Mouse (Mus musculus) forebrain, embryonic 15.5 days (tissue): ENCODE results near the gene Rabif. TPM values are rescaled to one million over a fixed set of nuclear protein-coding genes. Genes with fewer than 3 reads are reported as not detected.
A peak's percentile ranks its signal among the peaks of the same experiment; 100 is the strongest.

ENCODE experiments used
- ATAC-seq: fragments of 200-750 bp; cut with Nextera tagmentation; replicated peaks from 2 replicates; pipeline ENCODE4 v1.8.0; 2017; ENCODE audit warnings: mild to moderate bottlenecking, moderate TSS enrichment, moderate library complexity
- H3K27ac ChIP-seq: fragments of 300-500 bp; sonication (generic); replicated peaks from 2 replicates; pipeline ENCODE4 v1.5.1; 2015; ENCODE audit warnings: mild to moderate bottlenecking, inconsistent platforms
- H3K27me3 ChIP-seq: fragments of 300-500 bp; sonication (generic); 2 replicates; pipeline ENCODE4 v1.6.1; 2015; ENCODE audit warnings: inconsistent platforms
- H3K36me3 ChIP-seq: fragments of 300-500 bp; sonication (generic); 2 replicates; pipeline ENCODE4 v1.6.1; 2015; ENCODE audit warnings: mild to moderate bottlenecking, inconsistent platforms
- H3K4me1 ChIP-seq: fragments of 300-500 bp; sonication (generic); 2 replicates; pipeline ENCODE4 v1.6.1; 2015; ENCODE audit warnings: inconsistent platforms
- H3K4me2 ChIP-seq: fragments of 300-500 bp; sonication (generic); replicated peaks from 2 replicates; pipeline ENCODE4 v1.6.1; 2015; ENCODE audit warnings: mild to moderate bottlenecking, inconsistent platforms
- H3K4me3 ChIP-seq: fragments of 300-500 bp; sonication (generic); 2 replicates; pipeline ENCODE4 v1.5.1; 2015; ENCODE audit warnings: mild to moderate bottlenecking, inconsistent platforms
- H3K9ac ChIP-seq: fragments of 300-500 bp; sonication (generic); replicated peaks from 2 replicates; pipeline ENCODE4 v1.6.1; 2015; ENCODE audit warnings: mild to moderate bottlenecking, inconsistent platforms
- H3K9me3 ChIP-seq: fragments of 300-500 bp; sonication (generic); 2 replicates; pipeline ENCODE4 v1.6.1; 2016; ENCODE audit warnings: inconsistent platforms
- WGBS: fragments of 180-500 bp; shearing (Covaris S2); methylation state at CpG from one replicate; pipeline ENCODE4 v1.1.7; 2015; ENCODE audit warnings: mixed read lengths; 5-methylcytosine and 5-hydroxymethylcytosine counted together
- polyA plus RNA-seq: library from polyadenylated mRNA; unstranded; fragments of >200 nt; fragmentation: Nextera tagmentation; extraction: Ambion mirVana; gene quantifications from 2 replicates; pipeline ENCODE4 v1.2.1, GENCODE M21; 2015

Rabif gene
- polyA plus RNA-seq, 1 experiment from 2014 or later, result 55.9 TPM

DNA sequence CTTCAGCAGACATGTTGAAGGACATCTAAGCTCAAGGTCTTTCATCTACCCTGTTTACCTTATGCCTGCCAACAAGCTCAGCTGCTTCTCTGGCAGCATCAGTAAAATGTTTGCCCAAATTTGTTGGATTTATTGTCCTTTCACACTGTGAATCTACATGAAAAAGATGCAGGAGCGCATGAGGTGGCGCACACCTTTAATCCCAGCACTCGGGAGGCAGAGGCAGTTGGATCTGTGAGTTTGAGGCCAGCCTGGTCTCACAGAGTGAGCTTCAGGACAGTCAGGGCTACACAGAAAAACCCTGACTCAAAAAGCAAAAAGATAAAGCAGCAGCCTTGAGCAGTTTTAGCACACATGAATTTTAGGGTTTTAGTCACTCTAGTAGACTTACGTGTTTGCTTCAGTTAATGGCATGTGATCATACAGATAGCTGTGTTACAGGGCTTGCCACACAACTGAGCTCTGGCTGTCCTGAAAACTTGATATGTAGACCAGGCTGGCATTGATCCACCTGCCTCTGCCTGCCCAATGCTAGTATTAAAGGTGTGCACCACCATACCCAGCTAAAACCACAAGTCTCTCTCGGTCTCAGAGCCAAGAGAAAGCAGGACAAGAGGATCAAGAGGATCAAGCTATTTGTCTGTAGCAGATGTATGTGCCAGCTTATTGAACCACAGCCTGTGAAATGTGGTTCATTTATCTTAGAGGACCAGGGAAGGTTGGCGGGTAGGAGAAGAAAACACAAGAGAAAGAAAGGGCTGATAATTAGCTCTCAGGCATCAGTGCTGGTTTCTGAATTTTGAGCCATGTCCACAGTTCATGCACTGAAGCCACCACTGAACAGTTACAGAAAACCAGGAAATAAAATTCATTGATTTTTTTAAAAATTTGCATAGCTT lies 3.3 kb upstream of the Rabif start:
- Histone ChIP-seq H3K4me3 (no peak overlapping the region), H3K27ac (no peak overlapping the region), H3K4me2 (no peak overlapping the region), H3K27me3 (no peaks in the 10 kb centered on the region), H3K4me1 (peaks cover 17% of the 10 kb centered on the region), H3K36me3 (peaks cover 38% of the 10 kb centered on the region), H3K9me3 (no peaks in the 10 kb centered on the region), H3K9ac (no peak overlapping the region)
- no peak for ATAC-seq
- WGBS, result 91% methylated on average over 6 of the region's 6 CpGs

- no peak for ATAC-seq
- Histone ChIP-seq H3K9me3 (no peaks in the 10 kb centered on the region), H3K4me3 (no peak overlapping the region), H3K27me3 (no peaks in the 10 kb centered on the region), H3K27ac (no peak overlapping the region), H3K4me1 (peaks cover 17% of the 10 kb centered on the region), H3K9ac (no peak overlapping the region), H3K36me3 (peaks cover 31% of the 10 kb centered on the region), H3K4me2 (no peak overlapping the region)
- 72% methylated on average over 7 of the region's 7 CpGs for whole genome bisulfite sequencing
These were observed 2.2 kb upstream of the Rabif start for GRCm38 (mm10) chr1:134492276-134492675.

GRCm38 (mm10) chr1:134493496-134493895 lies 952 bp upstream of the Rabif start:
- no peak overlapping the region for H3K4me2 ChIP-seq
- no peak overlapping the region for H3K9ac ChIP-seq
- 75% methylated on average over 2 of the region's 2 CpGs for WGBS
- no peaks in the 10 kb centered on the region for H3K27me3 ChIP-seq
- no peaks in the 10 kb centered on the region for H3K9me3 ChIP-seq
- H3K4me1 ChIP-seq, result peaks cover 17% of the 10 kb centered on the region
- no peak overlapping the region for H3K27ac ChIP-seq
- 0 out of 2 replicates have a peak overlapping the region, but pooled peaks have one; percentile 97 for H3K4me3 ChIP-seq
- peaks cover 21% of the 10 kb centered on the region for H3K36me3 ChIP-seq
- ATAC-seq, result no peak

GRCm38 (mm10) chr1:134493956-134494355 lies 492 bp upstream of the Rabif start:
- Histone ChIP-seq H3K4me1 (peaks cover 17% of the 10 kb centered on the region), H3K27ac (peak overlapping the region; percentile 97), H3K4me3 (peak overlapping the region; percentile 97), H3K36me3 (peaks cover 17% of the 10 kb centered on the region), H3K9ac (peak overlapping the region; percentile 79), H3K9me3 (no peaks in the 10 kb centered on the region), H3K27me3 (no peaks in the 10 kb centered on the region), H3K4me2 (peak overlapping the region; percentile 80)
- WGBS, result 25% methylated on average over 5 of the region's 5 CpGs
- ATAC-seq, result peak; percentile 21; the same call in 1 of the 2 replicates

DNA sequence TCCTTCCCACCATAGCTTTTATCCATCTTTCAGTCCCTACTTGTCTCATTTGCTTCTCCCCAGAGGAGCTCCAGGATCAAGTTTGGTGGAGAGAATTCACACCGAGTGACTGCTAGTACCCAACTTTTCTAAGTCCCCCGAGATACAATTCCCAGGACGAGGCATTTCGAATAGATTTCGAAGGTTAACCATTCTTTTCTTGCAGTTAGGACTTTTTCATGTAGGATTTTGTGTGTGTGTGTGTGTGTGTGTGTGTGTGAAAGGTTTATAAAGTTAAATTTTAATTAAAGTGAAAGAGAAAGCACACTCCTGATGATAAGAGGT lies 730 bp downstream of the Rabif start:
- H3K4me1 ChIP-seq, result peaks cover 17% of the 10 kb centered on the region
- peak overlapping the region; percentile 97 for H3K4me3 ChIP-seq
- no peaks in the 10 kb centered on the region for H3K27me3 ChIP-seq
- ATAC-seq, result no peak
- 19% methylated on average over 5 of the region's 5 CpGs for WGBS
- peak overlapping the region; percentile 79 for H3K9ac ChIP-seq
- H3K27ac ChIP-seq, result peak overlapping the region; percentile 97
- H3K9me3 ChIP-seq, result no peaks in the 10 kb centered on the region
- peak overlapping the region; percentile 80 for H3K4me2 ChIP-seq
- peaks cover 8% of the 10 kb centered on the region for H3K36me3 ChIP-seq

- Histone ChIP-seq H3K9ac (0 out of 2 replicates have a peak overlapping the region, but pooled peaks have one; percentile 15), H3K4me3 (no peak overlapping the region), H3K4me1 (peaks cover 17% of the 10 kb centered on the region), H3K36me3 (0 out of 2 replicates have a peak, but pooled peaks cover 5% of the 10 kb centered on the region), H3K4me2 (no peak overlapping the region), H3K9me3 (no peaks in the 10 kb centered on the region), H3K27me3 (no peaks in the 10 kb centered on the region), H3K27ac (no peak overlapping the region)
- ATAC-seq, result no peak
- 89% methylated on average over 10 of the region's 10 CpGs for WGBS
These were observed 1.5 kb downstream of the Rabif start for GRCm38 (mm10) chr1:134495991-134496390.

DNA sequence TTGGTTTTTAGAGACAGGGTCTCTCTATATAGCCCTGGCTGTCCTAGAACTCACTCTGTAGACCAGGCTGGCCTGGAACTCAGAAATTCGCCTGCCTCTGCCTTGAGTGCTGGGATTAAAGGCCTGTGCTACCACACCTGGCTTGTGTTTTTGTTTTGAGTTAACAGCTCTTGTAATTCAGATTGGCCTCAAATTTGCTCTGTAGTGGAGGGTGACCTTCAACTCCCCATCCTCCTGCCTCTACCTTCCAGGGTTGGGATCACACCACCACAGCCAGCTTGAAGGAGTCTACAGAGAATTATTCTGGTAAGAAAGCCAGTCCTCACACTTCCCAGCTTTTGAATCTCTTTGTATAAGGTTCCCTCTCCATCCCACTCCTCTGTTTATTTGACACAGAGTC lies 6.5 kb downstream of the Rabif start:
- no peak overlapping the region for H3K9ac ChIP-seq
- no peak overlapping the region for H3K4me3 ChIP-seq
- H3K4me1 ChIP-seq, result peaks cover 3% of the 10 kb centered on the region; the same call in 1 of the 2 replicates
- H3K27me3 ChIP-seq, result no peaks in the 10 kb centered on the region
- WGBS, result 100% methylated on average over 1 of the region's 1 CpGs
- H3K4me2 ChIP-seq, result no peak overlapping the region
- no peak overlapping the region for H3K27ac ChIP-seq
- ATAC-seq, result no peak
- no peaks in the 10 kb centered on the region for H3K9me3 ChIP-seq
- H3K36me3 ChIP-seq, result peaks cover 7% of the 10 kb centered on the region

DNA sequence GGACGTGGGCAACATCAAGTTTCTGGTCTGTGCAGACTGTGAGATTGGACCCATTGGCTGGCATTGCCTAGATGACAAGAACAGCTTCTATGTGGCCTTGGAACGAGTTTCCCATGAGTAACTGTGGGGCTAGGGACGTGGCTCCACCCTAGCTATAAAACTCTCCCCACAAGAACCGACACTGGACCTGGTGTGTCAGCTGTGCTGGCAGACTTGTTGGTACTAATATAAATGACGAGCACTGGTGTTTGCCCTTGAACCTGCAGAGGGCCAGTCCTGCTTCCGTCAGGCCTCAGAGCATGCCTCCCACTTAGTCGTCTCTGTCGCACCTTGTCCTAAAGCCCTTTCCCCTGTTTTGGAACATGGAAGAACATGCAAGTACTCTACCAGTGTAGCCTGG lies 11.8 kb downstream of the Rabif start:
- Histone ChIP-seq H3K27ac (no peak overlapping the region), H3K4me2 (no peak overlapping the region), H3K9me3 (no peaks in the 10 kb centered on the region), H3K36me3 (peaks cover 26% of the 10 kb centered on the region), H3K4me1 (no peaks in the 10 kb centered on the region), H3K4me3 (no peak overlapping the region), H3K9ac (no peak overlapping the region), H3K27me3 (no peaks in the 10 kb centered on the region; the same call in 1 of the 2 replicates)
- no peak for ATAC-seq
- WGBS, result 96% methylated on average over 8 of the region's 8 CpGs

DNA sequence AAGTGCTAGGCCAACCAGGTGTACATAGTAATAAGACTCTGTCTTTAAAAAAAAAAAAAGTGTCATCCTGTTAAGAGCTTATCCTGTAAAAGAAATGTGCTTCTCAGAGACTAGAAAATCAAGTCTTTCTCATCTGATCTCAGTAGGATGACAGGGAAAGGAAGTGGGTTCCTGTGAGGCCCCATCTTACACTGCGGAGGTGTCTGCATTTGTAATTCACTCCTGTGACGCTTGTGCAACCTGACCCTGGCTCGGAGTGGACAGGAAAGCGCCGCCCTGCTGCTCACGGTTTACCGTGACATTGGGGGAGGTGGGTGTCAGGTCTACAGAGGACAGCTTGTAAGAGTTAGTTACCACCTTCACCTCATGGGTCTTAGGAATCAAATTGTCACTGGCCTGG lies 15.6 kb downstream of the Rabif start:
- WGBS, result 63% methylated on average over 7 of the region's 7 CpGs
- peaks cover 18% of the 10 kb centered on the region for H3K27me3 ChIP-seq
- H3K4me3 ChIP-seq, result no peak overlapping the region
- ATAC-seq, result no peak
- H3K4me2 ChIP-seq, result no peak overlapping the region
- peaks cover 26% of the 10 kb centered on the region for H3K36me3 ChIP-seq
- no peaks in the 10 kb centered on the region for H3K9me3 ChIP-seq
- no peak overlapping the region for H3K9ac ChIP-seq
- peaks cover 14% of the 10 kb centered on the region for H3K4me1 ChIP-seq
- H3K27ac ChIP-seq, result no peak overlapping the region

- 46% methylated on average over 4 of the region's 4 CpGs for WGBS
- peaks cover 22% of the 10 kb centered on the region for H3K4me1 ChIP-seq
- no peak overlapping the region for H3K27ac ChIP-seq
- peaks cover 18% of the 10 kb centered on the region for H3K27me3 ChIP-seq
- H3K9me3 ChIP-seq, result no peaks in the 10 kb centered on the region
- H3K36me3 ChIP-seq, result peaks cover 12% of the 10 kb centered on the region; the same call in 1 of the 2 replicates
- H3K9ac ChIP-seq, result no peak overlapping the region
- no peak for ATAC-seq
- no peak overlapping the region for H3K4me3 ChIP-seq
- H3K4me2 ChIP-seq, result no peak overlapping the region
These were observed 17.7 kb downstream of the Rabif start for GRCm38 (mm10) chr1:134512183-134512582.

DNA sequence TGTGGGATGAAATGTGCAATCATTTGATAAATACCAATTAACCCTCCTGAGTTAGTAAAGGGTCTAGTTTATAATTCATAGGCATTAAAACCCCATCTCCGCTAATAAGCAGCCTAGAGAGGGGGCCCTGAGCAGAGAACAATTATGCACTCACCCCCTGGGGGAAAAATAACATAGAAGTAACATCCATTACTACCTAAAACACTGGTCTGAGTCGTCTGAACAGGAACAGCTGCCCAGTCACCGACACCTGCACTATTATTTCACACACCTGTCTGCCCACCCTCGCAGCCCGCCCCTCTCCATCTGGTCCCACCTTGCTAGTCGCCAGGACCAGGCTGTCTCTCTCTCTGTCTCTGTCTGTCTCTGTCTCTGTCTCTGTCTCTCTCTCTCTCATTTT lies 18.1 kb downstream of the Rabif start:
- Histone ChIP-seq H3K27ac (no peak overlapping the region), H3K36me3 (peaks cover 8% of the 10 kb centered on the region; the same call in 1 of the 2 replicates), H3K4me3 (no peak overlapping the region), H3K9ac (no peak overlapping the region), H3K4me1 (peaks cover 22% of the 10 kb centered on the region), H3K27me3 (peaks cover 18% of the 10 kb centered on the region), H3K9me3 (no peaks in the 10 kb centered on the region), H3K4me2 (no peak overlapping the region)
- 47% methylated on average over 6 of the region's 6 CpGs for WGBS
- ATAC-seq, result no peak

- ATAC-seq, result 0 out of 2 replicates have a peak, but pooled peaks have one; percentile 19
- Histone ChIP-seq H3K36me3 (peaks cover 5% of the 10 kb centered on the region; the same call in 1 of the 2 replicates), H3K4me3 (peak overlapping the region; percentile 40), H3K9me3 (no peaks in the 10 kb centered on the region), H3K9ac (peak overlapping the region; percentile 47), H3K27me3 (peaks cover 18% of the 10 kb centered on the region), H3K27ac (no peak overlapping the region), H3K4me1 (peaks cover 22% of the 10 kb centered on the region), H3K4me2 (peak overlapping the region; percentile 65)
- WGBS, result under 1% methylated on average over 38 of the region's 38 CpGs
These were observed 18.9 kb downstream of the Rabif start for GRCm38 (mm10) chr1:134513312-134513860.
